Mouse (Mus musculus) CD8-positive naive resting alpha-beta T cell, adult 2 months (primary cell): ENCODE measurements around the gene Olfr56.
"Not testable (repeated sequence)": the region's sequence is repeated elsewhere in the genome, so short reads cannot be mapped to it uniquely, and the experiment has no call there.

ENCODE experiments used
- DNase-seq, 2 experiments: peaks; one replicate each; pipeline ENCODE4 v3.0.0; 2022; ENCODE audit warnings: low read depth in 2 of 2, low spot score in 2 of 2

Olfr56 gene

GRCm38 (mm10) chr11:49051894-49052293 is 73.2 kb downstream of the Olfr56 start:
- not testable (repeated sequence) for DNase-seq

GRCm38 (mm10) chr11:49060061-49060460 is 81.4 kb downstream of the Olfr56 start:
- not testable (repeated sequence) for DNase-seq

- DNase-seq, result peak in 1 of 2 experiments; percentile 18
Observed at GRCm38 (mm10) chr11:49061865-49062264, 83.2 kb downstream of the Olfr56 start.

- peak; percentile 47 to 58 for DNase-seq
Observed at GRCm38 (mm10) chr11:49063713-49064469, 85.2 kb downstream of the Olfr56 start, which contains the start of gene Tgtp2. Gene Tgtp2 (minus strand): TSS chr11:49064206.

GRCm38 (mm10) chr11:49068358-49068757 is 89.7 kb downstream of the Olfr56 start:
- no peak for DNase-seq

- not testable (repeated sequence) for DNase-seq
Observed at GRCm38 (mm10) chr11:49076001-49076757, 97.5 kb downstream of the Olfr56 start, which contains the start of gene Ifi47. Gene Ifi47 (plus strand): TSS chr11:49076587.

GRCm38 (mm10) chr11:49077012-49077411 is 98.3 kb downstream of the Olfr56 start:
- DNase-seq, result no peak

- no peak for DNase-seq
Observed at GRCm38 (mm10) chr11:49078719-49079118, 100.0 kb downstream of the Olfr56 start.

- no peak for DNase-seq
Observed at GRCm38 (mm10) chr11:49080636-49081035, 101.9 kb downstream of the Olfr56 start.

- DNase-seq, result no peak
Observed at GRCm38 (mm10) chr11:49081356-49081755, 102.7 kb downstream of the Olfr56 start.

- no peak for DNase-seq
Observed at GRCm38 (mm10) chr11:49081886-49082285, 103.2 kb downstream of the Olfr56 start.

- DNase-seq, result peak in 1 of 2 experiments; percentile 43
Observed at GRCm38 (mm10) chr11:49083146-49083545, 104.5 kb downstream of the Olfr56 start.

- no peak for DNase-seq
Observed at GRCm38 (mm10) chr11:49083808-49084207, 105.1 kb downstream of the Olfr56 start.

GRCm38 (mm10) chr11:49084385-49084784 is 105.7 kb downstream of the Olfr56 start:
- DNase-seq, result no peak

- DNase-seq, result peak; percentile 57 to 64
Observed at GRCm38 (mm10) chr11:49084875-49085274, 106.2 kb downstream of the Olfr56 start.

GRCm38 (mm10) chr11:49086858-49087361 is 108.2 kb downstream of the Olfr56 start:
- peak in 1 of 2 experiments; percentile 17 for DNase-seq

- peak in 1 of 2 experiments; percentile 18 for DNase-seq
Observed at GRCm38 (mm10) chr11:49087830-49088616, 109.3 kb downstream of the Olfr56 start.

- DNase-seq, result no peak
Observed at GRCm38 (mm10) chr11:49088990-49089652, 110.4 kb downstream of the Olfr56 start.

GRCm38 (mm10) chr11:49089735-49090507 is 111.2 kb downstream of the Olfr56 start:
- no peak for DNase-seq

- peak in 1 of 2 experiments; percentile 19 for DNase-seq
Observed at GRCm38 (mm10) chr11:49090551-49090950, 111.9 kb downstream of the Olfr56 start.
